Mouse (Mus musculus): Measurements from ENCODE around the gene Hist1h4b. TPM values are rescaled to one million over a fixed set of nuclear protein-coding genes. Genes with fewer than 3 reads are reported as not detected.
"Not testable (repeated sequence)": the region's sequence is repeated elsewhere in the genome, so short reads cannot be mapped to it uniquely, and the experiment has no call there.

The Hist1h4b gene
- total RNA-seq, 2 experiments from 2014 or later, result 73.2 to 80.8 TPM

DNA sequence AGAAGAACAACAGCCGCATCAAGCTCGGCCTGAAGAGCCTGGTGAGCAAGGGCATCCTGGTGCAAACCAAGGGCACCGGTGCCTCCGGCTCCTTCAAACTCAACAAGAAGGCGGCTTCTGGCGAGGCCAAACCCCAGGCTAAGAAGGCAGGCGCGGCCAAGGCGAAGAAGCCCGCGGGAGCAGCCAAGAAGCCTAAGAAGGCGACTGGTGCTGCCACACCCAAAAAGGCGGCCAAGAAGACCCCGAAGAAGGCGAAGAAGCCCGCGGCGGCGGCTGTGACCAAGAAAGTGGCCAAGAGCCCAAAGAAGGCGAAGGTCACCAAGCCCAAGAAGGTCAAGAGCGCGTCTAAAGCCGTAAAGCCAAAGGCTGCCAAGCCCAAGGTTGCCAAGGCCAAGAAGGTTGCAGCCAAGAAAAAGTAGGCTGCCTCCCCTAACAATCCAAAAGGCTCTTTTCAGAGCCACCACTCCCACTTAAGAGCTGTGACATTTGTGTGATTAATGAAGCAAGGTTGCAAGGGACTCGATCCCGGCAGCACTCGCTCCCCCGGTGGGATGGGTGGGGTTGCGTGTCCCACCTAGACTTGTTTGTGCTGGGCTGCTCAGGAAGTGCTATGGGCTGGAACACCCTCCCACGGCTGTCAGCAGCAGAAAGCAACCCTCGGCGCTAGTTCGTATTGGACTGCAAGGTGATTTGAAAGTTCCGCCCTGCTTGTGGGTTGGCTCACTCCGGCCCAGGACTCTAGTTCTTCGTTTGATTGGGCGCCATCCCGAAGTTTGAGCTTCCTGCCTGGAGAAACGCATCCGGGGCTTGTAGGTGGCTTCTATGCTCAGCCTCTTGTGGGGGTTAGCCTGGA, 17.5 kb upstream of the Hist1h4b start:
- intact Hi-C loops (cut with DNase I), result loop anchor here (5.0 kb wide), 2 partner anchors 117 to 157 kb away; partner anchors contain the start of genes Hist1h1e, Hist1h2be and Hist1h4d
- DNase-seq (ENCODE audit: low spot score in 2 of 2), result peak; percentile 93 to 96

DNA sequence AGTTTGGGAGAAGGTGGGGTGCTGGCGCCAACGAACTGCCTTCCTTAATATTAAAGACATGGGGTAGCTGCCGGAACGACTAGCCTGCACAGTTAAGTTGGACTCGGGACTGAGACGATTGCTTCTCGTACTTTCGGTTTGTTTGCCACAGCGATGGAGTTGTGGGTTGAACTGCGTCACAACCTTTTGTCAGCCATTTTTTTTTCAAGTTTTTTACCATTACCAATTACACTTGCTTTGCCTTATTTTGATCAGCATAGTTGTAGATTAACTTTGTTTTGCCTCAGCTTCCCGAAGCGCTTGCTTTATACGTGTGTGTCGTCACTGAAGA, 16.9 kb upstream of the Hist1h4b start:
- intact Hi-C loops (cut with DNase I), result loop anchor here (5.0 to 10.0 kb wide), 4 partner anchors 118 to 1695 kb away; partner anchors contain the start of genes Abt1, Hist1h1e, Hist1h2ag and Hist1h2be
- no peak for DNase-seq (ENCODE audit: low spot score in 2 of 2)

DNA sequence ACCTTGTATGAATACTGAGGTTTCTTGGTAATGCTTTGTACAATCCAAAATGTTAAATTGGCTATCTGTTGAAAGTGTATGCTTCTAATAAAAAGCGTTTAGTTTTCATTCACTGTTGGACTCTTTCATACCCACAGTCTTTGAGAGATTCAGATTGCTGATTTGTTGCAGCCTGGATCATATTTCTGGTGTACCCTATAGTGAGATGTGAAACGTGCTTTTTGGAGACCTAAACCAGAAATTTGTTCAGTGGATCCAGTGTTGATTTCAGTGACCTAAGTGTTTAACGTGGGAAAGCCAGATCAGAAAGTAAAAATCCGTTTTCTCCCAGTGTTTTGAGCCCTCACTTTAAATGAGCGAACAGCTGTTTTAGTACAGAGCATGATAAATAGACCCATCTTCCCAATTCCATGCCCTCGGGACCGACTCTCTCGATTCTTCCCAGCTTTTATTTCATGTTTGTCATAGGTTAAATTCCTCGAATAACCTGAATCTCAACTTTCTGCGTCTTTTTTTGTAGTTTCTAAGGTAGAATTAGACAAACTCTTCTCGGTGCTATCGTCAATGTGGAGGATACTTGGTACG, 16.5 kb upstream of the Hist1h4b start:
- intact Hi-C loops (cut with DNase I), result loop anchor here (10.0 kb wide), 2 partner anchors 316 to 1696 kb away; partner anchors contain the start of genes Abt1, Hist1h2ag, Hist1h2bj and Hist1h4i
- DNase-seq (ENCODE audit: low spot score in 2 of 2), result no peak

DNA sequence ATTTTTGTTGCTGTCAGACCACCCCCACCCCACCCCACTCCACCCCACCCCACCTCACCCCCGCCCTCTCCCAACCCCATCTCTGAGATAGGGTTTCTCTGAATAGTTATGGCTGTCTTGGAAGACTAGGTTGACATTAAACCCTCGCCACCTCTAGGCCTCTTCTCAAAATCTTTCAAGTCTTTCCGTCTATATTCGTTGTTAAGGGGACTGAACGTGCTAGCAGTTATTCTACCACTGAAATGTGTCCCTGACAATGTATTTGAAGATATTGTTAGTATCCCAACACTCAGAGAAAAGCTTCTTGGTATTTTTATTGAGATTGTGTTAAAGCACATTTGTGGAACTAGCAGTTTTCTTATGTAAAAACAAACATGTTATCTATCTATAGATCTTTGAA, 15.9 kb upstream of the Hist1h4b start:
- intact Hi-C loops (cut with DNase I), result loop anchor here (10.0 kb wide), 2 partner anchors 316 to 1696 kb away; partner anchors contain the start of genes Abt1, Hist1h2ag, Hist1h2bj and Hist1h4i
- no peak for DNase-seq (ENCODE audit: low spot score in 2 of 2)

DNA sequence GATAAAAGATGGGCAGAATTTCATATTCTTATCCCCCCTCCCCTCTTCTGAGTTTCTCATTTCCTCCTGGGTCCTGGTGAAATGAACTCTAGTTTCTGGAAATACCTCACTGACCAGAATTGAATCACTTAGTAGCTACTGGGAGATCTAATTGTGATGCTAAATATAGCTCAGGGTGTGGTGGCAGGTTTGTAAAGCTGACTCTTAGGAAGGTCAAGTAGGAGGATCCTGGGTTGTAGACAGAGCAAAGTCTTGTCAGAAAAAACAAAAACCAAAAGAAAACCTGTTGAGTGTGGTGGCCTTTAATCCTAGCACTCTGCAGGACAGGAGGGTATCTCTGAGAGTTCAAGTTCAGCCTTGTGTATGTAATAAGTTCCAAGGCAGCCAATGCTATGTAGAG, 14.8 kb upstream of the Hist1h4b start:
- no peak for DNase-seq (ENCODE audit: low spot score in 2 of 2)
- intact Hi-C loops (cut with DNase I), result loop anchor here (10.0 kb wide), 2 partner anchors 317 to 1697 kb away; partner anchors contain the start of genes Abt1, Hist1h2ag, Hist1h2bj and Hist1h4i

DNA sequence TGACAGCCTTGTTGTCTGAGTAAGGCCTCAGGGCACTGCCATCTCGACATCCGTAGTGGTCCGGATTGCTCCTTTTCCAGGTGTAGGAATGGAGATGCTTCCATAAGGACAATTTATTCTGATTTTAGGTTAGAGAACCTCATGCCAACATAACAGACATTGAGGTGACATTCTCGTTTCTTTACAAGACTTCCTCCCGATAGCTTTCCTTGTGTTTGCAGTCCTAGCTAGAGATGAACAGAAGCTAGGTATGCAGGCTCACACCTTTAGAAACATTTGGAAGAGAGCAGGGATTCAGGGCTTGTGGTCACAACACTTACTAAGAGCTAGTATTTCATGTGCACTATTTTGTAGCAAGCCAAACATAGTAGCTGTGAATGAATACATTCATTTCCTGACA, 13.6 kb upstream of the Hist1h4b start:
- DNase-seq (ENCODE audit: low spot score in 2 of 2), result no peak
- intact Hi-C loops (cut with DNase I), result loop anchor here (10.0 kb wide), 2 partner anchors 318 to 1698 kb away; partner anchors contain the start of genes Abt1, Hist1h2ag, Hist1h2bj and Hist1h4i

DNA sequence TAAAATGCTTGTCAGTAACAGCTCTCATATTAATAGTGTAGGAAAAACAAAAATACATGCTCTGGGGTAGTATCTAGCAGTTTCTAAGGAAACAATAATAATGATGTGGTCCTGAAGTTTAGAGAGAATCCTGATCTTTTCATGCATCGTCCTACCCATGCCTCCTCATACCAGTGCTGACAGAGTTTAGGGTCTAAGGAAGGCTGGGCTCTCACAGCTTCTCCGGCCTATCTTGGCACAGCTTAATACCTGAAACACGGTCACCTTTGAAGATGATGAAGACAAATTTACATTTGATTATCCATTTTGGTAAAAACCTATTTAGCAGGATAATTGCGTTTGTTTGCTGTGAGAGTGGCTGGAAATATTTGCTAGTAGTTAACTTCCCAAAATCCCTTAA, 12.8 kb upstream of the Hist1h4b start:
- intact Hi-C loops (cut with DNase I), result loop anchor here (10.0 kb wide), 2 partner anchors 319 to 1699 kb away; partner anchors contain the start of genes Abt1, Hist1h2ag, Hist1h2bj and Hist1h4i
- no peak for DNase-seq (ENCODE audit: low spot score in 2 of 2)

DNA sequence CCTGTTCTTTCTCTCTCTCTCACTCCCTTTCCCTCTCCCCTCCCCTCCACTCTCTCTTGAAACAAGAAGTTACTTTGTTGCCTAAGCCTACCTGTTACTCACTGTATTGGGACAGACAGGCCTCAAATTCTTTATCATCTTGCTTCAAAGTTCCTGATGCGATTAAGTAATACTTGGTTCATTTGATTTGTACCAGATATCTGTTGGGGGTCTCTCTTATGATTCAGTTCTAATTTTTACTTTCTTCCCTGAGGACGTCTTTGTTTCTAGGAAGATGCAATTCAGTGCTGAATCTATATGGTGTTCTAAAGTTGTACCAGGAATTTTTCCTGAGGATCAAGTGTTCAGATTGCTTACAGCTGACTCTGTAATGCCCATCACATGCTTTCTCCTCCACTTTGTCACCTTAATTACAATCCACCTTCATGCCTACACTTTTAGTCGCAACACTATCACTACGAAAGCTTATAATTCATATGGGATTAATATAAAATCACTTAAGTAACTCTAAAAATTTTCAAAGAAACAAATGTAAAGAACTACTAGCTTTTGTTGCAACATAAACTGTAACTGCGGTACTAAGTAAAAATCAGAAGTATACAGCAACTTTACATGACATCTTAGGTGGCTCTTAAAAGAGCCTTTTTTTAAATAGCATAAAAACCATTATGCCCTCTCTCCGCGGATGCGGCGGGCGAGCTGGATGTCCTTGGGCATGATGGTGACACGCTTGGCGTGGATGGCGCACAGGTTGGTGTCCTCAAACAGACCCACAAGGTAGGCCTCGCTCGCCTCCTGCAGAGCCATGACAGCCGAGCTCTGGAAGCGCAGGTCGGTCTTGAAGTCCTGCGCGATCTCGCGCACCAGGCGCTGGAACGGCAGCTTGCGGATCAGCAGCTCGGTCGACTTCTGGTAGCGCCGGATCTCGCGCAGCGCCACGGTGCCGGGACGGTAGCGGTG, 12.1 kb upstream of the Hist1h4b start:
- DNase-seq (ENCODE audit: low spot score in 2 of 2), result no peak
- intact Hi-C loops (cut with DNase I), result loop anchor here (10.0 kb wide), 2 partner anchors 320 to 1700 kb away; partner anchors contain the start of genes Abt1, Hist1h2ag, Hist1h2bj and Hist1h4i

DNA sequence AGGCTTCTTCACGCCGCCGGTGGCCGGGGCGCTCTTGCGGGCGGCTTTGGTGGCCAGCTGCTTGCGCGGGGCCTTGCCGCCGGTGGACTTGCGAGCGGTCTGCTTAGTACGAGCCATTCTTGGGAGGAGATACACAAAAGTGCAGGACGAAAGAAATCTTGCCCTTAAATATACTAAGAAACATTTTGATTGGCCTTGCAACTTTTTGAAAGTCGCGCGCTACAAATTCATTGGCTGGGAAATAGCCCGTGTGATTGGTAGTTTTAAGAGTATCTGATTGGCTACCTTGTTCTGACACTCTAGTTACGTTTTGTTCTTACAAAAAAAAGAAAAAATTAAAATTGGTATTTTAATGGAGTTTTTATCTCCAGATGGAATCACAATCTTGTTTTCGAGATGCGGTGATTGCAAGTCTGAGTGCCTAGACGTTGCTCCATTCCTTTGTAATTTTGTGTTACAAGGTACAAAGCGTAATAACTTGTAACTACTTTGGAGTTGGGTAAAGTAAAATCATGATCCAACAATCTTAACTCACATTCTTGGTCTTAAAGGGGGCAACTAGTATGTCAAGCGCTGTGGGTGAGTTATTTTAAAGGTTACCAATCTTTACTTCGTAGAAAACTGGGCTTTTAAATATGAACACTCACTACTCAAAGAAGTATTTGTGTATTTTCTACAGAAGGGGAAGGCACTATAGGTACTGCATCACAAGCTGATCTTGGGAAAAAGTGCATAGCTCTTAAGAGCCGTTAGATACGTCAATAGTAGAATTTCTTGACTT, 11.2 kb upstream of the Hist1h4b start, which contains the start of gene Hist1h3c:
Gene Hist1h3c (minus strand): TSS at position 222 of the 781 bp plus-strand sequence.
- peak; percentile 92 to 93 for DNase-seq (ENCODE audit: low spot score in 2 of 2)
- intact Hi-C loops (cut with DNase I), result loop anchor here (10.0 kb wide), 2 partner anchors 321 to 1701 kb away; partner anchors contain the start of genes Abt1, Hist1h2ag, Hist1h2bj and Hist1h4i

DNA sequence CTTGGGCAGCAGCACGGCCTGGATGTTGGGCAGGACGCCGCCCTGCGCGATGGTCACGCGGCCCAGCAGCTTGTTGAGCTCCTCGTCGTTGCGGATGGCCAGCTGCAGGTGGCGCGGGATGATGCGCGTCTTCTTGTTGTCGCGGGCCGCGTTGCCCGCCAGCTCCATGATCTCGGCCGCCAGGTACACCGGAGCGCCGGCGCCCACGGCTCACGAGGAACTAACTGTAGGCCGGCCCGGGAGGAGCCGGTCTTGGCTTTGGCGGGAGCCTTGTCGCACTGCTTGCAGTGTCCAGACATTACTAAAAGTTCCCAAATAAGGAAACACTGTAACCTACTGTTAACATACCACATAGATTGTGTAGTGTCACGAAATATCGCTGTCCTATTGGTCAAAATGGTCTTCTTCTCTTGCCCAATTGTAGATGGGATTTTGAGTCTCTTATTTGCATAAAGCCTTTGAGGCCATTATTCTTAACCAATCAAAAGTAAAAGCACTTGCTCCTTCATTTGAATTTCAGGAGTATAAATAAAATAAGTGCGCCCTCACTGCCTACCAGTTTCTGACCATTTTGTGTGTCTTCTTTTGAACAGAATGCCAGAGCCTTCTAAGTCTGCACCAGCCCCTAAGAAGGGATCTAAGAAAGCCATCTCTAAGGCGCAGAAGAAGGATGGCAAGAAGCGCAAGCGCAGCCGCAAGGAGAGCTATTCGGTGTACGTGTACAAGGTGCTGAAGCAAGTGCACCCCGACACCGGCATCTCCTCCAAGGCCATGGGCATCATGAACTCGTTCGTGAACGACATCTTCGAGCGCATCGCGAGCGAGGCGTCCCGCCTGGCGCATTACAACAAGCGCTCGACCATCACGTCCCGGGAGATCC, 10.4 kb upstream of the Hist1h4b start, which contains the start of gene Hist1h2bb:
Gene Hist1h2bb (plus strand): TSS at position 534 of the 880 bp plus-strand sequence.
- DNase-seq (ENCODE audit: low spot score in 2 of 2), result peak; percentile 73 to 94
- intact Hi-C loops (cut with DNase I), result loop anchor here (10.0 kb wide), 2 partner anchors 322 to 1702 kb away; partner anchors contain the start of genes Abt1, Hist1h2ag, Hist1h2bj and Hist1h4i

DNA sequence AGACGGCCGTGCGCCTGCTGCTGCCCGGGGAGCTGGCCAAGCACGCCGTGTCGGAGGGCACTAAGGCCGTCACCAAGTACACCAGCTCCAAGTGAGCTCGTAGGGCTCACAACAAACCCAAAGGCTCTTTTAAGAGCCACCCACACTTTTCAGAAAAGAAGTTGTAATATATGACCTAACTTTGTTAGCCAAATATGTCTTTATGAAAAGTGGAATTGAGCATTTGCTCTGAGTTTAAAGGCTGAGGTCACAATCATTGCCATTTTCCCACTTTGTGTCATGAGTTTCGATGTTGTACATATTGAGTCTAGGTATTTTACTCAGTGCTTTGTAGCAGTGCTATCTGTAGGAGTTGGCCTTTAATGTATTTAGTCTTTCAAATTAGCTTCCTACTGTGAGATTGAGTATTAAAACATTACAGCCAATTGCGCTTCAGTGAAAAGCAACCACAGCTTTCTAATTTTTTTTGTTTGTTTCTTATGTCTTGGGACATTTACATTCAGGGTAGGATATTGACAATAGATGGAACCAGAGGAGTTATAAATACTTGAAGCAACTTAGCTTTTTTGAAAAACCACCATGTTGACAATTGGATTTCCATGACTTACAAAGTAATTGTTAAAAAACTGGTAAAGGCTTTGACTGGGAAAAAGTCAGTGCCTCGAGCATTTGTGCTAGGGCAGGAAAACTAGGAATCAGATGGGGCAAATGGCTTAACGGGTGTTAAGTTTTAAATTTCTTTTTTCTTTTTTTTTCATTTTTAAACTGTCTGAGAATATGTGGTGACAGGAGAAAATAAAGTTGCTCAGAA, 9.5 kb upstream of the Hist1h4b start:
- intact Hi-C loops (cut with DNase I), result loop anchor here (10.0 kb wide), 2 partner anchors 322 to 1702 kb away; partner anchors contain the start of genes Abt1, Hist1h2ag, Hist1h2bj and Hist1h4i
- no peak for DNase-seq (ENCODE audit: low spot score in 2 of 2)

DNA sequence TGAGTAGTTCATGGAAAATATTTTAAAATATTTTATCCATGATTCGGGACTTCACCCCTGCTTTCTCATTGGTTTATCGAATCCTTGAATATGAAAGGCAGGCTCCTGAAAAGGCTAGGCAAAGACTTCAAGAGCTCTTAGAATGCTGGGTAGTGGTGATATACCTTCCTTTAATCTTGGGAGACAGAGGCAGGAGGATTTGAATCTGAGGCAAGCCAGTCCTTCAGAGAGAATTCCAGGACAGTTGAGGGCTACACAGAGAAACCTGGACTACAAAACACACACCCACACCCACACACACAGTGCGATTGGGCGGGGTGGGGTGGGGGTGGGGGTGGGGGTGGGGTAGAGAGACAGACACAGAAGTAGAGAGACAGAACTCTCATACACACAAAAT, 8.9 kb upstream of the Hist1h4b start:
- DNase-seq (ENCODE audit: low spot score in 2 of 2), result no peak
- intact Hi-C loops (cut with DNase I), result loop anchor here (10.0 kb wide), 2 partner anchors 323 to 1703 kb away; partner anchors contain the start of genes Abt1, Hist1h2ag, Hist1h2bj and Hist1h4i

DNA sequence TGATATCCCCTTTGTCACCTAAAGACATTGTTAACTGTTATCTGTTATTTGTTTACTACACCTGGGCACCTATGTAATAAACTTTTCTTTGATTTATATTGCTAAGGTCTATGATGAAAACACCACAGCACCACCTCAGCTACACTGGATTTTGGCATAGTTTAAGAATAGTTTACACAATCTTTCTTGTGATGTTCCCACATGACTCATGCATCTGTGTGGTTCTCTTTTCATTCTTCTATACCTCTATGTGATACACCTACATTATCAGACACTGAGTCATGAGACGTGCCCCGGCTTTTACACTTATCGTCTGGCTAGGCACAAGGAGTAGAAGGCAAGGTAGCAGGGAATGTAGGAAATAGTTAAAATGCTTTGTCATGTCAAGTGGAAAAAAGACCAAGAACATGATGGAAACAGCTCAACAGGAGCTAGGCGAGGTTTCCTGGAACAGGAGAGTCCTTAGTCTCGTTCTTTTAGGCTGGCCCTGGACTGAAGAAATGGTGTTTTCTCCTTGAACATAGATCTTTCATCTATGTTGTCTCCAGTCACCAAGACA, 7.2 kb upstream of the Hist1h4b start:
- intact Hi-C loops (cut with DNase I), result loop anchor here (10.0 kb wide), 2 partner anchors 325 to 1705 kb away; partner anchors contain the start of genes Abt1, Hist1h2ag, Hist1h2bj and Hist1h4i
- no peak for DNase-seq (ENCODE audit: low spot score in 2 of 2)

DNA sequence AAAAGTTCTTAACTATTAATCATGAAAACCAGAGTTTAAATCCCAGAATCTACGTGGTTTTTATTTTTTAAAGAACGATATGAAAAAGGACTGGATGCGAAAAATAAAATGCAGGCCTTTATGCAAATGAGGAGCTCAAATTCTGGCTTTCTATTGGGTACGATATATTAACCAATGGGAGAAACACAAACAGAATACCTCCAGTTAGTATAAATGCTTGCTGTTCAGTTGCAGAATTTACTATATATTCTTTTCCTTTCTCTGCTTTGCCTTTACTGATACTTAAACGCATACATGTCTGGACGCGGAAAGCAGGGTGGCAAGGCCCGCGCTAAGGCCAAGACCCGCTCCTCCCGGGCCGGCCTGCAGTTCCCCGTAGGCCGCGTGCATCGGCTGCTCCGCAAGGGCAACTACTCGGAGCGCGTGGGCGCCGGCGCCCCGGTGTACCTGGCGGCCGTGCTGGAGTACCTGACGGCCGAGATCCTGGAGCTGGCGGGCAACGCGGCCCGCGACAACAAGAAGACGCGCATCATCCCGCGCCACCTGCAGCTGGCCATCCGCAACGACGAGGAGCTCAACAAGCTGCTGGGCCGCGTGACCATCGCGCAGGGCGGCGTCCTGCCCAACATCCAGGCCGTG, 5.9 kb upstream of the Hist1h4b start, which contains the start of gene Hist1h2ab:
Gene Hist1h2ab (plus strand): TSS at position 288 of the 639 bp plus-strand sequence.
- DNase-seq (ENCODE audit: low spot score in 2 of 2), result peak in 1 of 2 experiments; percentile 71
- intact Hi-C loops (cut with DNase I), result not testable (repeated sequence)

DNA sequence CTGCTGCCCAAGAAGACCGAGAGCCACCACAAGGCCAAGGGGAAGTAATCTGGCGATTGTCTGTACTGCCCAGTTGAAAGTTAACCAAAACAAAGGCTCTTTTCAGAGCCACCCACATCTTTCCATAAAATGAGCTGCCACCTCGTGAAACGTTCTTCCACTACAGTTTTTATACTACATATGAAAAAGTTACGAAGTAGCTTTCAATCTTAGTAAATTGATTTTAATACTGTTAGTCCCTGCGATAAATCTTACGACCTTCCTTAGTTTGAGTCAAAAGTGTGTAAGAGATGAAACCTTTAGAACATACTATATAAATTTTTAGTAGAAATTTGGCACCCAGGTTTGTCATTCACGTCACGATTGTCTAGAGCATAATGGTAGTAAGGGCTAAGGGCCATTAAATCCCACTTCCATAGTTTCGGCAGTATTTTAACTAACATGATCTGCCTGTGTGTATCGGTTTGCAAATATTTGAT, 5.3 kb upstream of the Hist1h4b start:
- intact Hi-C loops (cut with DNase I), result no loop called here
- DNase-seq (ENCODE audit: low spot score in 2 of 2), result no peak
